Mouse (Mus musculus) midbrain, embryonic 12.5 days (tissue): Measurements from ENCODE around the gene Coq8a. TPM values are rescaled to one million over a fixed set of nuclear protein-coding genes. Genes with fewer than 3 reads are reported as not detected.

Experiments
- ATAC-seq: fragments of 200-750 bp; cut with Nextera tagmentation; 2 replicates; pipeline ENCODE4 v1.8.0; 2017; ENCODE audit warnings: low read depth, moderate TSS enrichment, moderate library complexity; ENCODE audit not compliant: low FRiP score
- H3K27ac ChIP-seq: fragments of 300-500 bp; sonication (generic); replicated peaks from 2 replicates; pipeline ENCODE4 v1.5.1; 2016; ENCODE audit warnings: mild to moderate bottlenecking
- H3K27me3 ChIP-seq: fragments of 300-500 bp; sonication (generic); 2 replicates; pipeline ENCODE4 v1.6.1; 2016; ENCODE audit warnings: mild to moderate bottlenecking
- H3K36me3 ChIP-seq: fragments of 300-500 bp; sonication (generic); 2 replicates; pipeline ENCODE4 v1.6.1; 2016
- H3K4me1 ChIP-seq: fragments of 300-500 bp; sonication (generic); 2 replicates; pipeline ENCODE4 v1.6.1; 2016
- H3K4me2 ChIP-seq: fragments of 300-500 bp; sonication (generic); replicated peaks from 2 replicates; pipeline ENCODE4 v1.6.1; 2016; ENCODE audit warnings: mild to moderate bottlenecking, moderate library complexity
- H3K4me3 ChIP-seq: fragments of 300-500 bp; sonication (generic); 2 replicates; pipeline ENCODE4 v1.5.1; 2016; ENCODE audit warnings: mild to moderate bottlenecking
- H3K9ac ChIP-seq: fragments of 300-500 bp; sonication (generic); replicated peaks from 2 replicates; pipeline ENCODE4 v1.6.1; 2016; ENCODE audit warnings: mild to moderate bottlenecking, moderate library complexity
- H3K9me3 ChIP-seq: fragments of 300-500 bp; sonication (generic); 2 replicates; pipeline ENCODE4 v1.6.1; 2016; ENCODE audit warnings: mild to moderate bottlenecking
- WGBS: fragments of 180-500 bp; shearing (Covaris S2); methylation state at CpG from one replicate; pipeline ENCODE4 v1.1.7; 2016; 5-methylcytosine and 5-hydroxymethylcytosine counted together
- polyA plus RNA-seq: library from polyadenylated mRNA; unstranded; fragments of >200 nt; fragmentation: Nextera tagmentation; extraction: Ambion mirVana; gene quantifications from 2 replicates; pipeline ENCODE4 v1.2.1, GENCODE M21; 2016

Gene Coq8a
- polyA plus RNA-seq, 1 experiment from 2014 or later: 2.7 TPM

DNA sequence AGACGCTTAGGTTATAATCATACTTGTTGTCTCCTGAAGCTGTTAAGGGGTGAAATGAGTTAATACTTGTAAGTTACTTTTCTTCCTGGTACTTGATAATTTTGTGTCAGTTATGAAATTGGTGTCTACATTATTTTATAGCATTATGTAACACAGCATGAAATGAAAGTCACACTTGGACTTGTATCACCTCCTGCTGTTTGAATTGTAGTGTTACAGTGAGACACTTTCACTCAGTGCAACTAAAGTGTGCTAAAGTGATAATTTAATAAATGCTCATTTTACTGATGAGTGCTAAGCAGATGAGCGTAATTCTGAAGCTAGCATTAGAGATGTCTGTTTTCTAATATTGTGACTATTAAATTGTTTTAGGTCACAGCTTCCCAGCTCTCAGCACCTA is 58.4 kb downstream of the Coq8a start:
- no peak for ATAC-seq

DNA sequence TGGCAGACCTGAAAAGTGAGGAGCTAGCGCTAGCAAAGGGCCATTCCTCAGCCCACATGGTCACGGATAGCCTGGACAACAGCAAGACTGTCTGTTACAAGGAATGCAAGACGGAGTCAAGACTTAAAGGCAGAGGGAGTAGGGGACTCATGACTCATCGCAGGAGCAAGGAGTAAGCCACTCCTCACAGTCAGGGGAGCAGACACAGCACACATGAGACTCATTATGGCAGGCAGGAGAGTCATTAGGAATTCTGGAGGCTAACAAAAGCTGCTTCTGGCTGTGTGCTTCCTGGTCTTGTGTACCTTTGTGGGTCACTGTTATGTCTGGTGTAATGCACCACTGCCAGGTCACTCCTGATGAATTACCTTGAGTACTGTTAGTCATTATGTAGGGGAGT is 60.2 kb downstream of the Coq8a start:
- Histone ChIP-seq H3K27me3 (no peaks in the 10 kb centered on the region), H3K36me3 (peaks cover 47% of the 10 kb centered on the region), H3K27ac (no peak overlapping the region), H3K4me2 (no peak overlapping the region), H3K9ac (no peak overlapping the region), H3K4me3 (no peak overlapping the region), H3K9me3 (no peaks in the 10 kb centered on the region), H3K4me1 (no peaks in the 10 kb centered on the region)
- no peak for ATAC-seq
- 87% methylated on average over 4 of the region's 4 CpGs for WGBS

More for the DNA sequence above, 58.4 kb downstream of the Coq8a start:
- Histone ChIP-seq H3K27ac (no peak overlapping the region), H3K4me1 (no peaks in the 10 kb centered on the region), H3K4me3 (no peak overlapping the region), H3K4me2 (no peak overlapping the region), H3K36me3 (peaks cover 54% of the 10 kb centered on the region), H3K27me3 (no peaks in the 10 kb centered on the region), H3K9me3 (no peaks in the 10 kb centered on the region), H3K9ac (no peak overlapping the region)
- WGBS: 94% methylated on average over 2 of the region's 2 CpGs

GRCm38 (mm10) chr1:180132187-180132586 is 67.2 kb downstream of the Coq8a start:
- Histone ChIP-seq H3K9me3 (no peaks in the 10 kb centered on the region), H3K4me1 (no peaks in the 10 kb centered on the region), H3K27ac (no peak overlapping the region), H3K4me3 (no peak overlapping the region), H3K27me3 (no peaks in the 10 kb centered on the region), H3K9ac (no peak overlapping the region), H3K36me3 (peaks cover 10% of the 10 kb centered on the region; the same call in 1 of the 2 replicates), H3K4me2 (no peak overlapping the region)
- 92% methylated on average over 4 of the region's 4 CpGs for WGBS
- ATAC-seq: no peak

DNA sequence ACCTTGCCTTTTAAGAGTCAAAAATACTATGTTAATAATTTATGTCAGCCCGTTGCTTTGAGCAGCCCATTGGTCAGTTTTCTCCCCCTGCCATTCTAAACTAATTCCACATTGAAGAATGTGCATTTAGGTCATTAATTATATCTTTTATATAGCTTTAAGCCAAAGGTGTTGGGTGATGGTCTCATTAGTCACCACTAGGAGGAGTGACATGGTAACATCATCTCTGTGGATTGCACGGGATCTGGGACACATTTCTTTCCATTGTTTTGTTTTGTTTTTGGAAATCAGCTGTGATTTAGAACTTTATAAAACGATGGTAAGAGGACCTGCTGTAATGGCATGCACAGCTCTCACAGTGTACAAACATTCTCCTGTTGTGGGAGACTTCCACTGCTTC is 68.0 kb downstream of the Coq8a start:
- H3K9me3 ChIP-seq: no peaks in the 10 kb centered on the region
- H3K4me2 ChIP-seq: no peak overlapping the region
- no peak overlapping the region for H3K9ac ChIP-seq
- no peaks in the 10 kb centered on the region for H3K4me1 ChIP-seq
- H3K27me3 ChIP-seq: no peaks in the 10 kb centered on the region
- H3K27ac ChIP-seq: no peak overlapping the region
- WGBS: 67% methylated on average over 3 of the region's 3 CpGs
- no peak for ATAC-seq
- H3K4me3 ChIP-seq: no peak overlapping the region
- H3K36me3 ChIP-seq: peaks cover 2% of the 10 kb centered on the region; the same call in 1 of the 2 replicates

DNA sequence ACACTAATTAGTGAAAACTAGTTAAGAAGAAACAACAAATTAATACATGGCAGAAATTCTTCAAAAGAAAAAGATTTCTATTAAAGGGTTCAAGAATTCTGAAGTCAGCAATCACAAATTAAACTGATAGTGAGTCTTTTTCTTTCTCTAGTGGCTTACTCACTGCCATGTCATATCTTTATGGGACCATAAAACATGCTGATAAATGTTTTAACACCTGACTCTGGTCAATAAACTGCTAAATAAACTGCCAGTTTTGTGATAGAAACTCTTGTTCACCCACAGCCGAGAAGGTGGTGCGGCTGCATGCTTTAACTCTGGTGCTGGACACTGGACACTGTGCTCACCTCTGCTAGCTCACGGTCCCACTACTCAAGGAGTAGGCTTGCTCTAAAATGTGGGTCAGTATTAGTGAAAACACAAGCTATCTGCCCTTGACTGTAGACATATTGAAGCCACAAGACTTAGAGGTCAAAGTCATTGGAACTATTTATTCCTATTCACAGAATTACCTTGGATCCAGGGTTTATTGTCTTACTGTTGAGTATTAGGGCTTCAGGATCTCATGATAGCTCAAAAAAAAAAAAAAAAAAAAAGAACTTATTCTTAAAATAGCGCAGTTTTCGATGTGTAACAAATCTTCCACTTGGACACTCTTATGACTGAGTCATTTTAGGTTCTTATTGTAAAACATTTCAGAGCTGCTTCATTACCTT is 71.2 kb downstream of the Coq8a start:
- Histone ChIP-seq H3K27ac (no peak overlapping the region), H3K4me2 (no peak overlapping the region), H3K4me3 (no peak overlapping the region), H3K9me3 (no peaks in the 10 kb centered on the region), H3K9ac (no peak overlapping the region), H3K4me1 (no peaks in the 10 kb centered on the region), H3K36me3 (no peaks in the 10 kb centered on the region), H3K27me3 (no peaks in the 10 kb centered on the region)
- WGBS: 98% methylated on average over 5 of the region's 5 CpGs
- no peak for ATAC-seq

DNA sequence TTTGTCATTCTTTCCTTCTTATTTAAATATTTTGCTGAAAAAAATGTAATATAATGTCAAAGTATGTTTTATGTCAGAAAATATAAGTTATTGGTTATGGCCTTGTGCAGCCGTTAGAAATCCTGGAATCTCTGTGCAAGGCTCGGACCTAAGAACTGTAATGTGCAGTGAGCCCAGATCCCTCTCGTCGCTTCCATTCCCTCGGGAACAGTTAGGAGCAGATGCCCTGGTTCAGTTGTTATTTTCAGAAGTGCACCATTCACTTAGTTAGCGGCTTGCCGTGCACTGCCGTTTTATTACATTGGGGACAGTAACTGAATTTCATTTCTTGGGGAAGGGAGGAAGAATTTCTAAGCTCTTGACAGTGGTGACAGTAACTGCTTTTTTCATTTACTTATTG is 81.2 kb downstream of the Coq8a start:
- WGBS: 83% methylated on average over 8 of the region's 8 CpGs
- Histone ChIP-seq H3K4me2 (no peak overlapping the region), H3K9me3 (no peaks in the 10 kb centered on the region), H3K27me3 (no peaks in the 10 kb centered on the region), H3K4me3 (no peak overlapping the region), H3K9ac (no peak overlapping the region), H3K4me1 (no peaks in the 10 kb centered on the region), H3K27ac (no peak overlapping the region), H3K36me3 (0 out of 2 replicates have a peak, but pooled peaks cover 5% of the 10 kb centered on the region)
- ATAC-seq: no peak

DNA sequence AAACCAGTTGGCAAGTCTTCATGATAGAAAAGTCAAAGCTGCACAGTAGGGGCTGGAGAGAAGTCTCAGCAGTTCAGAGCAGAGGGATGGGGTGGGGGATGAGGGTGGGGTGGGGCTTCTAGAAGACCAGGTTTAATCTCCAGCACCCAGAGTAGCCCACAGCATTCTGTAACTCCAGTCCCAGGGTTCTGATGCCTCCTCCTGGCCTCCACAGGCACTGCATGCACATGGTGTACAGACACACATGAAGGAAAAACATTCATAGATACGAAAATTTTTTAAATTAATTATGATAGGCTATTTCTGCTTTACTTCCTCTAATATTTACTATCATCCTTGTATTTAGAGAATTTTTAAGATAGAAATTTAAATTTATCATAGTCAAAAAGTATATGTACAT is 82.9 kb downstream of the Coq8a start:
- Histone ChIP-seq H3K4me2 (no peak overlapping the region), H3K36me3 (peaks cover 12% of the 10 kb centered on the region; the same call in 1 of the 2 replicates), H3K4me3 (no peak overlapping the region), H3K9me3 (no peaks in the 10 kb centered on the region), H3K9ac (no peak overlapping the region), H3K27ac (no peak overlapping the region), H3K4me1 (no peaks in the 10 kb centered on the region), H3K27me3 (no peaks in the 10 kb centered on the region)
- ATAC-seq: no peak
- WGBS: 84% methylated on average over 1 of the region's 1 CpGs

Other genes with a start within 250 kb of the Coq8a start
- 22.2 and 22.4 TPM in 2 replicates for gene Cdc42bpa, start 239.1 kb downstream of the Coq8a start, polyA plus RNA-seq
- 6.8 and 7.7 TPM in 2 replicates for gene Psen2, start 63.8 kb upstream of the Coq8a start, polyA plus RNA-seq
- 5.2 and 5.7 TPM in 2 replicates for gene Itpkb, start 130.9 kb upstream of the Coq8a start, polyA plus RNA-seq